Mouse (Mus musculus): ENCODE results near the gene Muc3.

- TF ChIP-seq CTCF (IDR thresholded peaks at IDR 0.05; ENCODE audit: low read depth, low read length) (no peak), GATA1 (IDR thresholded peaks at IDR 0.05; ENCODE audit: borderline replicate concordance, low read length) (no peak), TAL1 (conservative IDR thresholded peaks at IDR 0.05; ENCODE audit: low read depth, low read length) (no peak), GATA2 (IDR thresholded peaks at IDR 0.05; ENCODE audit: borderline replicate concordance, low read depth, low read length) (no peak), POLR2AphosphoS5 (IDR thresholded peaks at IDR 0.05; ENCODE audit: insufficient replicate concordance, low read depth, low read length) (no peak)
Measured at GRCm38 (mm10) chr5:137114891-137115561, 34.1 kb downstream of the Muc3 start.

All from G1E (cell line).